Mouse (Mus musculus): Measurements from ENCODE around the gene Rpl36a. TPM values are rescaled to one million over a fixed set of nuclear protein-coding genes. Genes with fewer than 3 reads are reported as not detected.
A peak's percentile ranks its signal among the peaks of the same experiment; 100 is the strongest.

Gene Rpl36a
- polyA plus RNA-seq, 1 experiment from 2014 or later, result 221 TPM

DNA sequence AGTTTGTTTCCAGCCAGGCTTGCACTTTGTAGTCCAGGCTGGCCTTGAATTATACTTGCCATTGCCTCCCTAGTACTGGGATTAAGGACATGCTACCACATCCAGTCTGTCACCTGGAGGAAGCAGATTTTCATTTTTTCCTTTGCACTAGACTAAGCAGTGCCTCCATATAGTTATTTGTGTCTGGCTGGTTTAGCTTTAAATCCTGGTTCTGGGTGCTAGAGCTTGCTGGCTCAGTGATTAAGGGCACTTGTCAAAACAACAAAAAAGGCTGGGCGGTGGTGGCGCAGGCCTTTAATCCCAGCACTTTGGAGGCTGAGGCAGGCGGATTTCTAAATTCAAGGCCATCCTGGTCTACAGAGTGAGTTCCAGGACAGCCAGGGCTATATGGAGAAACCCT, 3.5 kb downstream of the Rpl36a start:
- H3K27me3 ChIP-seq (ENCODE audit: control insufficient read depth, insufficient read depth, low read length), result no peaks in the 10 kb centered on the region
- peaks cover 16% of the 10 kb centered on the region; the same call in 1 of the 2 replicates for H3K36me3 ChIP-seq (replicated peaks; ENCODE audit: control insufficient read depth, insufficient read depth)
- DNase-seq (ENCODE audit: low spot score) (no peak), ATAC-seq (ENCODE audit: low FRiP score) (no peak)
- H3K27ac ChIP-seq, result no peak overlapping the region
- H3K4me3 ChIP-seq (replicated peaks; ENCODE audit: low read length), result no peak overlapping the region
- no peak overlapping the region for H3K4me2 ChIP-seq (replicated peaks)
- H3K4me1 ChIP-seq (replicated peaks; ENCODE audit: control insufficient read depth, insufficient read depth, low read length), result peaks cover 11% of the 10 kb centered on the region; the same call in 1 of the 2 replicates
- 84% methylated on average over 3 of the region's 3 CpGs for WGBS
- H3K9me3 ChIP-seq (ENCODE audit: control insufficient read depth, low read length), result no peaks in the 10 kb centered on the region
- H3K9ac ChIP-seq, result no peak overlapping the region

DNA sequence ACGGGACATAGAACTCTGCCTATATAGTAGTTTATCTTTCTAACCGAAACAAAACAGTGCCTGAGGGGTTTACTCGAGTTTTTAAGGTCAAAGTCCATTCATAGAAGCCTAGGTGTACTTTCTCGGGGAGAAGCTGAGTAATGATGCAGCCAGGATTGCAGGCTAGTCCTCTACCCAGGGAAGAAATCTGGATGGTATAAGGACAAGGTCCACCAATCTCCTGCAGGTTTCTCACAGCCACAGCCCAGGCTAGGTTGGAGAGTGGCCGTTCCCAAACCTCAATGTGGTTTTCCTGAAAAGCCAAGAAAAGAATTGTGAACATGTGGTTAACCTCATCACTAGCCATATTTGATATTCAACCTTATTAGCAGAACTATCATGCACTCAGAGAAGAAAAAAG, 4.4 kb downstream of the Rpl36a start:
- Histone ChIP-seq H3K27me3 (ENCODE audit: control insufficient read depth, insufficient read depth, low read length) (no peaks in the 10 kb centered on the region), H3K9ac (no peak overlapping the region), H3K27ac (no peak overlapping the region), H3K4me2 (replicated peaks) (no peak overlapping the region), H3K4me1 (replicated peaks; ENCODE audit: control insufficient read depth, insufficient read depth, low read length) (peaks cover 9% of the 10 kb centered on the region; the same call in 1 of the 2 replicates), H3K9me3 (ENCODE audit: control insufficient read depth, low read length) (no peaks in the 10 kb centered on the region), H3K4me3 (replicated peaks; ENCODE audit: low read length) (no peak overlapping the region), H3K36me3 (replicated peaks; ENCODE audit: control insufficient read depth, insufficient read depth) (peaks cover 16% of the 10 kb centered on the region; the same call in 1 of the 2 replicates)
- no peak for ATAC-seq (ENCODE audit: low FRiP score)
- DNase-seq (ENCODE audit: low spot score), result no peak
- WGBS, result 66% methylated on average over 5 of the region's 5 CpGs

DNA sequence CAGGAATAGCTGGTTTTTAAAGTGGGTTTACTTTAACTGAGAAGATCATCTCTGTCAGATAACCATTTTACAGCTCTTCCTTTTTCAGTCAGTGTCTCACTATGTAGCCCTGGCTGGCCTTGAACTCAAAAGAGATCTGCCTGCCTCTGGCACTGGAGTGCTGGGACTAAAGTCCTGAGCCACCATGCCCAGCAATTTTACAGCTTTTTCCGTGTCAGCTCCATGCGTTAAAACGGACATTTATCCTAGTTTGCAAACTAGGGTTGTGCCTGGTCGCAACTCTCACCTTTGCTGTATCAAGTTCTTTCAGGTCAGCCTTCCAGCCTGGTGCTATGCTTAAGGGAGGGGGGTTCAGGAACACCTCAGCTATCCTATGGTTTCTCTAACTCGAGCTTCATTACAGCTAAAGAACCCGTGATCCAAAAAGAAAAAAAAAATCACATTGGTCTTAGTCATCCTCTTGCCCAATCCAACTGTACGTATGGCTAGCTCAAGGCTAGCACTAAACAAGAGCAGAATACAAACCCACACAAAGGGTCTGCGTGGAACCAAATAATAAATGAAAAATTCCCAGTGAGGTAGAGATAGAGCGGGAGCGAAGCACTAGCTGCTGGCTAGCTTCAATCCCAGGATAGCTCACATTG, 14.6 kb downstream of the Rpl36a start:
- WGBS, result 26% methylated on average over 10 of the region's 10 CpGs
- ATAC-seq (ENCODE audit: low FRiP score), result 0 out of 2 replicates have a peak, but pooled peaks have one; percentile 1
- Histone ChIP-seq H3K4me3 (replicated peaks; ENCODE audit: low read length) (peak overlapping the region; percentile 50), H3K9me3 (ENCODE audit: control insufficient read depth, low read length) (no peaks in the 10 kb centered on the region), H3K27ac (peak overlapping the region; percentile 51), H3K4me2 (replicated peaks) (peak overlapping the region; percentile 57), H3K36me3 (replicated peaks; ENCODE audit: control insufficient read depth, insufficient read depth) (no peaks in the 10 kb centered on the region), H3K27me3 (ENCODE audit: control insufficient read depth, insufficient read depth, low read length) (no peaks in the 10 kb centered on the region), H3K4me1 (replicated peaks; ENCODE audit: control insufficient read depth, insufficient read depth, low read length) (peaks cover 13% of the 10 kb centered on the region; the same call in 1 of the 2 replicates), H3K9ac (peak overlapping the region; percentile 58)
- DNase-seq (ENCODE audit: low spot score), result no peak

DNA sequence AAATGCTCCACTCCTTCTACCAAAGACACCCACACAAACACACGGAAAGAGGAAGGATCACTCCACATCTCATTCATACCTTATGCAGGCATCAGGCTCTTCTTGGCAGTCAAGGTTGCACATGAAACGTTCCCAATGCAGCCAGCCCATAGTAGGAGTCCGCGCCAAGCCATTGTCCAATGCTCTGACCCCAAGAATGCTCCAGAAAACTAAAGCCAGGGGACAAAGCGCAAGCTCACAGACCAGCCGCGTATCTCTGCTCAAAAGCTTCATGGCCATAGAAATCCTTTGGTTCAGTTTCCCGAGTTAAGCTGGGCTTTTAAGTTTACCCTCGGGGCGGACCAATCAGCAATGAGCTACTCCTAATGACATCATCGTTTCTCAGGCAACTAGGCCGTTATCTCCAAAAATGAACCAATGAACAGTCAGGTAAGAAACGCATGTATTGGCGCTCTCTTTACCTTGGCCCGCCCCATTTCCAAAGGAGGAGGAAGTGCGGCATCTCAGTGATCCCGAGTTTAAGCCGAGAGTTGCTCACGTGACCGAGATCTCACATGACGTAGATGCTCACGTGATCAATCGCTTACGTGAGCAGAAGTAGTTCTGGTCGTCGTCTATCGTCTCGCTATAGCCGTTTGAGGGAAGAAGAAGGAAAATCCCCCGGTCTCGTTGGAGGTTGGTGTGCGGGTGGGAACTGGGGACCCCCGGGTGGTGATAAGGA, 15.4 kb downstream of the Rpl36a start, which contains the start of the genes Gla and Hnrnph2:
Gla (minus strand) TSS at position 467 of the 721 bp plus-strand sequence.
Hnrnph2 (plus strand) TSS at position 521 of the 721 bp plus-strand sequence.
- Histone ChIP-seq H3K9ac (peak within 1 kb of the TSS; percentile 63), H3K36me3 (replicated peaks; ENCODE audit: control insufficient read depth, insufficient read depth) (no peaks in the 10 kb centered on the region), H3K4me3 (replicated peaks; ENCODE audit: low read length) (peak within 1 kb of the TSS; percentile 50), H3K9me3 (ENCODE audit: control insufficient read depth, low read length) (no peaks in the 10 kb centered on the region), H3K4me2 (replicated peaks) (peak within 1 kb of the TSS; percentile 63), H3K27ac (peak within 1 kb of the TSS; percentile 96), H3K4me1 (replicated peaks; ENCODE audit: control insufficient read depth, insufficient read depth, low read length) (peaks cover 13% of the 10 kb centered on the region; the same call in 1 of the 2 replicates), H3K27me3 (ENCODE audit: control insufficient read depth, insufficient read depth, low read length) (no peaks in the 10 kb centered on the region)
- peak; percentile 95 for DNase-seq (ENCODE audit: low spot score)
- peak; percentile 98 for ATAC-seq (ENCODE audit: low FRiP score)
- 15% methylated on average over 33 of the region's 33 CpGs for WGBS

DNA sequence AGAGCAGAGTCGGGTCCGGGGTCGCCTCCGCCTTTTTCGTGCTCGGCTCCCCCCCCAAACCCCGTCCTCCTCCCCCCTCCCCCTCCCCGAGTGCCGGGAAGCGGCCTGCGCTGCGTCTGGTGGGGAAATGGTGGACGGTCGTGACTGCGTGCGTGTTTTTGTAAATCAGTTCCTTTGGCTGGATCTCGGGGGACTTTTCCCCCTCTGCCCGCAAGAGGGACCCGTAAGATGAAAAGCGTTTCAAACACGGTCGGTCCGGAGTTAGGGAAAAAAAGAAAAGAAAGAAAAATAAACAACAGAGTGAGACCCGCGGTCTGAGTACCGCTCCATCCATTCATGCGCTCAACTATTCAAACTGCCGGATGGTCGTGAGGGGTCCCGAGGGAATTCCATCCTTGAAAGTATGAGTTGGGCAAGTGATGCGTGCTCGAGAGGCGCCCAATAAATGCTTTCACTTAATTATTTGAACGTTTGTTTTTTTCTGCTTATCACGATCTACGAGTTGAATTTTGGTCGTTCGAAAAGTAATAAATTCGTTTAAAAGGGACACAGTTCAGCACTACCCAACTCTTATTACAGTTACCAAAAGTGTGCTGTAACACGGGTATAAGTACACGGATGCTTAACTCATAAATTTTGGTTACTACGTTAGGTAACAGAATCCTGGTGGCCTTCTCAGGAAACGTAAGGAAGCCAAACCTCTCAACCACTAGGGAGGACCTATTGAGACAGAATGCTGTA, 16.1 kb downstream of the Rpl36a start:
- DNase-seq (ENCODE audit: low spot score), result peak; percentile 56

DNA sequence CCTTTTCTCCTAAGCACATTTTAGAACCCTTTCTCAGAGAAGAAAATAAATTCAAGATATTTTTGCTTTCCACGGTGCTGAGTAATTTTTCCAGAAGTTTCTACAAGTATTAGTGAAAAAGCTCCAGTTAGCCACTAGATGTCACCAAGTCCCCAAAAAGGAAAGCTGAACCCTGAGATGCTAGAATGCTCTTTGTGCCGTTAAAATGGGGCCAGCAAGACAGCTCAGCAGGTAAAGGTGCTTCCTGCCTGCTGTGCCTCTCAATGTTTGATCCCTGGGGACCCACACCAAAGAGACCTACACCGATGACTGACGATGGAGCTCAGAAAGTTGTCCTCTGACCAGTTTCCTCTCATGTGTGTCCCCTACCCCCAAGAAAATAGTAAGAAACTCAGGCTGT, 24.0 kb downstream of the Rpl36a start:
- no peaks in the 10 kb centered on the region for H3K4me1 ChIP-seq (replicated peaks; ENCODE audit: control insufficient read depth, insufficient read depth, low read length)
- no peak overlapping the region for H3K27ac ChIP-seq
- ATAC-seq (ENCODE audit: low FRiP score) (no peak), DNase-seq (ENCODE audit: low spot score) (peak; percentile 72)
- no peak overlapping the region for H3K9ac ChIP-seq
- 0 out of 2 replicates have a peak, but pooled peaks cover 4% of the 10 kb centered on the region for H3K36me3 ChIP-seq (replicated peaks; ENCODE audit: control insufficient read depth, insufficient read depth)
- H3K27me3 ChIP-seq (ENCODE audit: control insufficient read depth, insufficient read depth, low read length), result no peaks in the 10 kb centered on the region
- WGBS, result 42% methylated on average over 4 of the region's 4 CpGs
- H3K4me3 ChIP-seq (replicated peaks; ENCODE audit: low read length), result no peak overlapping the region
- no peaks in the 10 kb centered on the region for H3K9me3 ChIP-seq (ENCODE audit: control insufficient read depth, low read length)
- H3K4me2 ChIP-seq (replicated peaks), result no peak overlapping the region

More for the DNA sequence above, 16.1 kb downstream of the Rpl36a start:
- Histone ChIP-seq H3K9ac (peak overlapping the region; percentile 63), H3K9me3 (ENCODE audit: control insufficient read depth, low read length) (no peaks in the 10 kb centered on the region), H3K27ac (peak overlapping the region; percentile 96), H3K4me1 (replicated peaks; ENCODE audit: control insufficient read depth, insufficient read depth, low read length) (peaks cover 13% of the 10 kb centered on the region; the same call in 1 of the 2 replicates), H3K36me3 (replicated peaks; ENCODE audit: control insufficient read depth, insufficient read depth) (no peaks in the 10 kb centered on the region), H3K4me2 (replicated peaks) (peak overlapping the region; percentile 63), H3K4me3 (replicated peaks; ENCODE audit: low read length) (peak overlapping the region; percentile 50), H3K27me3 (ENCODE audit: control insufficient read depth, insufficient read depth, low read length) (no peaks in the 10 kb centered on the region)
- WGBS, result 17% methylated on average over 35 of the region's 43 CpGs
- ATAC-seq (ENCODE audit: low FRiP score), result peak; percentile 86

DNA sequence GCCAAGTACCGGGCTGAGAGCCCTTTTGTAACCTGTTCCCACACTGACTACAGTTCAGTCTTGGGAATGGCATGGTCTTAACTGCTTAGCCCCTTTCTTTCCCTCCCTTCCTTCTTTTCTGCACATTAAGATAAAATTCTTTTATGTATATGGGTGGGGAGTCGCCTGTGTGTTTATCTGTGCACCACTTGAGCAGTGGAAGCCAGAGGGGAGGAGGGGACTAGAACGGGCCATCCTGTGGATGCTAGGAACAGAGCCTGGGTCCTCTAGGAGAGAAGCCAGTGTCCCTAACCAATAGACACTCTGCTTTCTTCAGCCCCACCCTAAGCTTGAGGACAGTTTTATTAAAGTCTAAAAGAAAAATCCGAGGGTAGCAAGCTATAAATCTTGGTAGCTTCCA, 25.5 kb downstream of the Rpl36a start:
- Histone ChIP-seq H3K4me3 (replicated peaks; ENCODE audit: low read length) (no peak overlapping the region), H3K27ac (no peak overlapping the region), H3K4me1 (replicated peaks; ENCODE audit: control insufficient read depth, insufficient read depth, low read length) (no peaks in the 10 kb centered on the region), H3K4me2 (replicated peaks) (no peak overlapping the region), H3K9me3 (ENCODE audit: control insufficient read depth, low read length) (no peaks in the 10 kb centered on the region), H3K9ac (no peak overlapping the region), H3K36me3 (replicated peaks; ENCODE audit: control insufficient read depth, insufficient read depth) (0 out of 2 replicates have a peak, but pooled peaks cover 4% of the 10 kb centered on the region), H3K27me3 (ENCODE audit: control insufficient read depth, insufficient read depth, low read length) (no peaks in the 10 kb centered on the region)
- DNase-seq (ENCODE audit: low spot score), result no peak
- no peak for ATAC-seq (ENCODE audit: low FRiP score)
- WGBS, result 86% methylated on average over 4 of the region's 4 CpGs

DNA sequence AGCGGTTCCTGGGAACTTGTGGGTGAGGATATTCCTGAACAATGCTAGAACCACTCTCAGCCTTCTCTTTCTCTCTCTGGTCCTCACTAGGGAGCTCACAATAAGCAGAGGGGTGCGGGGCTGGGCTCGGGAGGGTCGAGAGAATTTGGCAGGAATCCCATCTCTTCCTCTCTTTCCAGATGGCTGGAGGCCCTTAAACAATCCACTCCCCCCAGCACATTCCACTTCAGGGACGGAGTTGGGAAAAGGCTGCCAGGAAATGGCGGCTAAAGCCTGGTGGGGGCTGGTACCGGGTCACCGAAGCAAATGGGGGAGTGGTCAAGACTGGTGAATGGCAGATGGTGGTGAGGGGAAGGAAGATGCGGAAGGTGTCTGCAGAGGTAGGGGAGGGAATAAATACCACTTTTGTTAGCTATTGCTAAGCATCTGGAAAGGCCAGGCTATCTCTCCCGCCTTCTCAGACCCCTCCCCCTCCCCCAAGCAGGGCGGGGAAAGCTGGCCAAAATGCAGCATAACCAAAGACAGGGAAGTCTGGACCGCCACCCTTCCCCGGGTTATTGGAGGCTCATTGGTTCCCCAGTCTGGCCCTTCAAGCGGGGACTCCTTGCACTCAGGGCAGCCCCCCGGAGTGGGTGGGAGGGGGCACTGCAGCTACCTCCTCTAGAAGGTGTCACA, 27.0 kb downstream of the Rpl36a start:
- ATAC-seq (ENCODE audit: low FRiP score) (peak; percentile 88), DNase-seq (ENCODE audit: low spot score) (peak; percentile 61)
- peak overlapping the region; percentile 52 for H3K4me2 ChIP-seq (replicated peaks)
- WGBS, result 22% methylated on average over 15 of the region's 15 CpGs
- 0 out of 2 replicates have a peak, but pooled peaks cover under 1% of the 10 kb centered on the region for H3K36me3 ChIP-seq (replicated peaks; ENCODE audit: control insufficient read depth, insufficient read depth)
- H3K4me3 ChIP-seq (replicated peaks; ENCODE audit: low read length), result peak overlapping the region; percentile 27
- H3K4me1 ChIP-seq (replicated peaks; ENCODE audit: control insufficient read depth, insufficient read depth, low read length), result no peaks in the 10 kb centered on the region
- no peaks in the 10 kb centered on the region for H3K9me3 ChIP-seq (ENCODE audit: control insufficient read depth, low read length)
- H3K27ac ChIP-seq, result peak overlapping the region; percentile 73
- no peaks in the 10 kb centered on the region for H3K27me3 ChIP-seq (ENCODE audit: control insufficient read depth, insufficient read depth, low read length)
- H3K9ac ChIP-seq, result peak overlapping the region; percentile 58

All from hindbrain, embryonic 14.5 days (tissue).